Mouse (Mus musculus) liver, postnatal 0 days (tissue): ENCODE data around the gene Slc38a8. TPM values are rescaled to one million over a fixed set of nuclear protein-coding genes. Genes with fewer than 3 reads are reported as not detected.

Experiments used
- ATAC-seq: fragments of 200-750 bp; cut with Nextera tagmentation; 2 replicates; pipeline ENCODE4 v1.8.0; 2017; ENCODE audit warnings: mild to moderate bottlenecking, moderate library complexity
- DNase-seq: peaks from one replicate; pipeline ENCODE4 v3.0.0-alpha.2; 2016
- H3K27ac ChIP-seq: fragments of 300-500 bp; sonication (generic); 2 replicates; pipeline ENCODE4 v1.5.1; 2014; ENCODE audit warnings: antibody characterized with exemption, moderate library complexity, mild to moderate bottlenecking, low read depth
- H3K27me3 ChIP-seq: fragments of 300-500 bp; sonication (generic); 2 replicates; pipeline ENCODE4 v1.6.1; 2014; ENCODE audit warnings: low read length, control low read depth, mixed read lengths; ENCODE audit not compliant: insufficient read depth
- H3K36me3 ChIP-seq: fragments of 300-500 bp; sonication (generic); replicated peaks from 2 replicates; pipeline ENCODE4 v1.6.1; 2014; ENCODE audit warnings: mild to moderate bottlenecking, control low read depth, low read length, moderate library complexity, mixed read lengths; ENCODE audit not compliant: insufficient read depth
- H3K4me1 ChIP-seq: fragments of 300-500 bp; sonication (generic); 2 replicates; pipeline ENCODE4 v1.6.1; 2014; ENCODE audit warnings: antibody characterized with exemption, mild to moderate bottlenecking, control low read depth; ENCODE audit not compliant: insufficient read depth
- H3K4me2 ChIP-seq: fragments of 300-500 bp; sonication (generic); 2 replicates; pipeline ENCODE4 v1.6.1; 2014; ENCODE audit warnings: low read depth, mild to moderate bottlenecking, low read length, moderate library complexity, mixed read lengths
- H3K4me3 ChIP-seq: fragments of 300-500 bp; sonication (generic); 2 replicates; pipeline ENCODE4 v1.5.1; 2014; ENCODE audit warnings: low read depth, low read length
- H3K9ac ChIP-seq: fragments of 300-500 bp; sonication (generic); replicated peaks from 2 replicates; pipeline ENCODE4 v1.6.1; 2014; ENCODE audit warnings: mild to moderate bottlenecking, moderate library complexity
- H3K9me3 ChIP-seq: fragments of 300-500 bp; sonication (generic); 2 replicates; pipeline ENCODE4 v1.6.1; 2016; ENCODE audit warnings: mild to moderate bottlenecking, control low read depth, low read length, mixed read lengths
- CTCF ChIP-seq: sonication (generic); IDR thresholded peaks from 2 replicates; pipeline ENCODE4 v1.5.1; 2016; ENCODE audit warnings: antibody characterized with exemption, low read depth
- EP300 ChIP-seq: IDR thresholded peaks from 2 replicates; pipeline ENCODE4 v1.6.1; 2016; ENCODE audit warnings: antibody characterized with exemption, low read depth, mild to moderate bottlenecking
- WGBS: fragments of 180-500 bp; shearing (Covaris S2); extraction: QIAGEN DNeasy Blood & Tissue Kit; methylation state at CpG from one replicate; pipeline ENCODE4 v1.1.7; 2014; ENCODE audit not compliant: insufficient replicate concordance; 5-methylcytosine and 5-hydroxymethylcytosine counted together
- polyA plus RNA-seq: library from polyadenylated mRNA; unstranded; fragments of >200 nt; fragmentation: Nextera tagmentation; extraction: Ambion mirVana; gene quantifications from 2 replicates; pipeline ENCODE4 v1.2.1, GENCODE M21; 2015

Gene Slc38a8
- polyA plus RNA-seq, 1 experiment from 2014 or later, result not detected

DNA sequence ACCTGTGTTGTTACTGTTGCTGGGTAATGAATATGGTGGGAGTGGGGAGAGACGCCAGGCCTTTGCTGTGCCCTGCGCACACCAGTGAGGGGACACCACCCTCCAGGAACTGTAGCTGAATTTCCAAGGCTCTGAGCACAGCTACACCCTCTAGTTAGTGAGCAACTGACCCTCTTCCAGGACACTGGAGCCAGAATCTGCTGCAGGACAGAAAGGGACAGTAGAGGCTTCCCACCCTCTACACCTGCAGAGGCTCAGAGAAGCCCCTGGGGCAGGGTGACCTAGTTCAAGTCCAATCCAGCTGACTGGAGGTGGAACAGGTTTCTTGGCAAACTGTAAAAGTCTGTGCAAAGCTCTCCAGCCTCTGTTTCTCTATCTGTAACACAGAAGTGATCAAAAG is 62.1 kb downstream of the Slc38a8 start:
- peak overlapping the region; percentile 94; the same call in 1 of the 2 replicates for H3K27ac ChIP-seq
- peaks cover 26% of the 10 kb centered on the region for H3K4me1 ChIP-seq
- H3K36me3 ChIP-seq, result peaks cover 33% of the 10 kb centered on the region
- peak overlapping the region; percentile 56 for H3K4me3 ChIP-seq
- no peaks in the 10 kb centered on the region for H3K9me3 ChIP-seq
- no peak for ATAC-seq
- no peaks in the 10 kb centered on the region for H3K27me3 ChIP-seq
- H3K9ac ChIP-seq, result peak overlapping the region; percentile 78
- WGBS, result 67% methylated on average over 2 of the region's 2 CpGs
- DNase-seq, result no peak
- no peak for TF ChIP-seq EP300
- no peak for TF ChIP-seq CTCF
- H3K4me2 ChIP-seq, result peak overlapping the region; percentile 71

DNA sequence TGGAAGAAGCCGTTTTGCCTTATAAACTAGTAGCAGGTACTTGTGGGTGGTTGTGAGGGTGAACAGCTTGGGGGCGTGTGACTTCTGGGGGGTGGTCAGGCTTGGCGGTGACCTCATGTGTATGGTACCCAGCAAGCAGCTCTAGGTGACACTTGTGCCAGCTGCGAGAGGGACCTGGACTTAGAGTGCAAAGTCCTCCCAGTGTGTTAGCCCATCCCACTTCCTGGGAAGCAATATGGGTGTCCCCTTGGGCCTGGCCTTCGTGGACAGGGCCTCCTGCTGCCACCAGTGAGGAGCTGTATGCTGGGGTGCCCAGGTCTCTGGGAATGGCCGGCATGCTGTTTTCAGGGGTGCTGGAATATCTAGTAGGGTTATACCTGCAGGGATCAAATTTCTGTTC is 62.6 kb downstream of the Slc38a8 start:
- TF ChIP-seq CTCF (no peak), EP300 (no peak)
- peak overlapping the region; percentile 78 for H3K9ac ChIP-seq
- H3K27ac ChIP-seq, result peak overlapping the region; percentile 94
- no peaks in the 10 kb centered on the region for H3K27me3 ChIP-seq
- peak overlapping the region; percentile 71 for H3K4me2 ChIP-seq
- no peaks in the 10 kb centered on the region for H3K9me3 ChIP-seq
- ATAC-seq (no peak), DNase-seq (peak; percentile 31)
- WGBS, result 65% methylated on average over 6 of the region's 6 CpGs
- peaks cover 26% of the 10 kb centered on the region for H3K4me1 ChIP-seq
- H3K4me3 ChIP-seq, result peak overlapping the region; percentile 56
- peaks cover 29% of the 10 kb centered on the region for H3K36me3 ChIP-seq

DNA sequence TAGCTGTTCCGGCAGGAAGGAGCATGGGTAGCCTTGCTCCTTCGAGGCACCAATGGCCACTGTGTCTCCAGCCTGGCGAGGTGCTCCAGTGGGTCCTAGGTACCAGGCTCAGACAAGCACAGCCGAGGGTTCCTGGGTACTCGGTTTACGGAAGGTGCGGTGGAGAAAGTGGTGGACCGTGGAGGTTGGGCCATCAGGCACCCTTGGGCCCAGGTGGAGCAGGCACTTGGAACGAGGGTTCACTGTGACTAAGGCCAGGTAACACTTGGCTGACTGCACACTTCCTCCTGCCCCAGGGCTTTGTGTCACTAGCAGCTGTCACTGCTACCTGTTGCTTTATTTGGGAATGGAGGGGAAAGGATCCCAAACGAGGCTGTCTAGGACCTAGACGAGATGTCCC is 64.0 kb downstream of the Slc38a8 start:
- ATAC-seq (no peak), DNase-seq (no peak)
- peak overlapping the region; percentile 94 for H3K27ac ChIP-seq
- H3K27me3 ChIP-seq, result no peaks in the 10 kb centered on the region
- no peak for TF ChIP-seq EP300
- no peak for TF ChIP-seq CTCF
- peak overlapping the region; percentile 71 for H3K4me2 ChIP-seq
- H3K4me3 ChIP-seq, result peak overlapping the region; percentile 56
- peaks cover 33% of the 10 kb centered on the region for H3K4me1 ChIP-seq
- H3K36me3 ChIP-seq, result peaks cover 17% of the 10 kb centered on the region
- H3K9ac ChIP-seq, result peak overlapping the region; percentile 78
- H3K9me3 ChIP-seq, result no peaks in the 10 kb centered on the region
- WGBS, result 52% methylated on average over 11 of the region's 11 CpGs

DNA sequence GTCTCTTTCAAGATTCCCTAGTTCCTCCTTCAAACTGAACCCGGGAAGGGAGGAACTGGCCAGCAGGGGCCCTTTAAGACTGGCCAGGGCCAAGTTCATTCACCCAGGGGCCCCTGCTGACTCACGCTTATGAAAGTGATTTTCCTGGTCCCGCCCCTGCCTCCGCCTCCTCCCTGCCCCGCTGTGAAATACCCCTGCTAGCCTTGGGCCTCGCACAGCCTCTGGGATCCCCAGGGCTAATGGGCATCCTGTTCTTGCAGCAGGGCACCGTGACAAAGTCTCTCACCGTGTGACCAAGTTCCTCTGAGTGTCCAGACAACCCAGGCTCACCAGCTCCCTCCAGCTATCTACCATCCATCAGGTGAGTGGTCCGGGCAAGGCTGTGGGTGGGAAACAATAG is 64.6 kb downstream of the Slc38a8 start:
- TF ChIP-seq EP300, result peak; percentile 70
- peak; percentile 20; the same call in 1 of the 2 replicates for TF ChIP-seq CTCF
- Histone ChIP-seq H3K4me1 (peaks cover 35% of the 10 kb centered on the region), H3K4me2 (peak overlapping the region; percentile 71), H3K36me3 (peaks cover 11% of the 10 kb centered on the region), H3K9me3 (no peaks in the 10 kb centered on the region), H3K9ac (peak overlapping the region; percentile 78), H3K27ac (peak overlapping the region; percentile 94), H3K4me3 (peak overlapping the region; percentile 56), H3K27me3 (no peaks in the 10 kb centered on the region)
- peak; percentile 89 for DNase-seq
- ATAC-seq, result peak; percentile 60
- 5% methylated on average over 9 of the region's 9 CpGs for WGBS

DNA sequence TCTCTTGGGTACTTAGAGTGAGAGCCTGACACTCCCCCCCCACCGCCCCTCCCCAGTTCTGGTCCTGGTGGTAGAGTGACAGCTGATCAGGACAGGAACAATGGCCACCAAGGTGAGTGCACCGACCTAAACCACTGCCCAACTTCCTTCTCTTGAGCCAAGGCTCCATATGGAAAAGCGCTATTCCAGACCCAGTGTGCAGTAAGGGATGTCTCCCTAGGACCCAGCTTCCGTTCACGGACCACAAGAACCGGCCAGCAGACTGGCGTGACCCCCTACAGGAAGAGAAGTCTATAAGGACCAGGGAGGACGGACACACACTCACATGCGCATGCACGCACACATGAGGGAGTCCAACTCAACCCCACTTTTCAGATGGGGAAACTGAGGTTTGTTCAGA is 65.2 kb downstream of the Slc38a8 start:
- WGBS, result 59% methylated on average over 10 of the region's 10 CpGs
- peak overlapping the region; percentile 94 for H3K27ac ChIP-seq
- TF ChIP-seq CTCF, result no peak
- TF ChIP-seq EP300, result no peak
- ATAC-seq (no peak), DNase-seq (no peak)
- no peaks in the 10 kb centered on the region for H3K9me3 ChIP-seq
- H3K4me1 ChIP-seq, result peaks cover 40% of the 10 kb centered on the region
- no peaks in the 10 kb centered on the region for H3K27me3 ChIP-seq
- H3K4me2 ChIP-seq, result peak overlapping the region; percentile 71
- peak overlapping the region; percentile 56 for H3K4me3 ChIP-seq
- H3K36me3 ChIP-seq, result peaks cover 5% of the 10 kb centered on the region
- H3K9ac ChIP-seq, result peak overlapping the region; percentile 78

DNA sequence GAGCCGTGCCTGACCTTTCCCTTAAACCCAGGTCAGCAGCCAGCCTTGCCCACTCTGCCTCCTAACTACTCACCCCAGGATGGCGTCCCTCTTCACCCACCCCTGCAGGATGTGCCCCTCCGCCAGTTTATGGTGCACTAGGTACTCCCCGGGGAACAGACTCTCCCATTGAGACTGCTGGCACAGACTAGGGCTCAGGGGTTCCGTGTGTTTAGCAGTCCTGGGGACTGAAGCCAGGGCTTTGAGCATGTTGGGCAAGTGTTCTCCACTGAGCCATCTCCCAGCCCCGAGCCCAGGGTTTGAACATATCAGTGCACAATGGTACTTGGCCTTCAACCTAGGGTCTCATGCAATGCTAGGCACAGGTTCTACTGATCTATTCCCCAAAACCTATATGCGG is 66.0 kb downstream of the Slc38a8 start:
- TF ChIP-seq CTCF (no peak), EP300 (no peak)
- H3K4me1 ChIP-seq, result peaks cover 41% of the 10 kb centered on the region

More for the DNA sequence above, 66.0 kb downstream of the Slc38a8 start:
- WGBS, result 77% methylated on average over 7 of the region's 7 CpGs
- Histone ChIP-seq H3K27ac (peak overlapping the region; percentile 75; the same call in 1 of the 2 replicates), H3K27me3 (no peaks in the 10 kb centered on the region), H3K9ac (no peak overlapping the region), H3K4me3 (no peak overlapping the region), H3K36me3 (no peaks in the 10 kb centered on the region), H3K4me2 (no peak overlapping the region), H3K9me3 (no peaks in the 10 kb centered on the region)
- ATAC-seq (no peak), DNase-seq (no peak)
